Mouse (Mus musculus) stomach, postnatal 0 days (tissue): ENCODE measurements around the gene Dnpep.

Experiments
- CTCF ChIP-seq: IDR thresholded peaks from 2 replicates; pipeline ENCODE4 v1.5.1; 2016; ENCODE audit warnings: antibody characterized with exemption, low read depth, mild to moderate bottlenecking, moderate library complexity
- EP300 ChIP-seq: optimal IDR thresholded peaks from 2 replicates; pipeline ENCODE3; 2016; ENCODE audit warnings: antibody characterized with exemption

DNA sequence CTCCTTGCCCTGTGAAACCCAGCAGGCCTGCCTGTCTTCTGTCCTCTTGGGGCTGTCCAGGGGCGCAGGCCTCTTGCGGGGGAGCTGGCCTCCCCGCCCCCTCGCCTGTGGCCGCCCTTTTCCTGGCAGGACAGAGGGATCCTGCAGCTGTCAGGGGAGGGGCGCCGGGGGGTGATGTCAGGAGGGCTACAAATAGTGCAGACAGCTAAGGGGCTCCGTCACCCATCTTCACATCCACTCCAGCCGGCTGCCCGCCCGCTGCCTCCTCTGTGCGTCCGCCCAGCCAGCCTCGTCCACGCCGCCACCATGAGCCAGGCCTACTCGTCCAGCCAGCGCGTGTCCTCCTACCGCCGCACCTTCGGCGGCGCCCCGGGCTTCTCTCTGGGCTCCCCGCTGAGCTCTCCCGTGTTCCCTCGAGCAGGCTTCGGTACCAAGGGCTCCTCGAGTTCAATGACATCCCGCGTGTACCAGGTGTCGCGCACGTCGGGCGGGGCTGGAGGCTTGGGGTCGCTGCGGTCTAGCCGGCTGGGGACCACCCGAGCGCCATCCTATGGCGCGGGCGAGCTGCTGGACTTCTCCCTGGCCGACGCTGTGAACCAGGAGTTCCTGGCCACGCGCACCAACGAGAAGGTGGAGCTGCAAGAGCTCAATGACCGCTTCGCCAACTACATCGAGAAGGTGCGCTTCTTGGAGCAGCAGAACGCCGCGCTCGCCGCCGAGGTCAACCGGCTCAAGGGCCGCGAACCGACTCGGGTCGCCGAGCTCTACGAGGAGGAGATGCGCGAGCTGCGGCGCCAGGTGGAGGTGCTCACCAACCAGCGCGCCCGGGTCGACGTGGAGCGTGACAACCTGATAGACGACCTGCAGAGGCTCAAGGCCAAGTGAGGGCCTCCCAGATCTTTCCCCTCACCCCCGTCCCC is 42.6 kb upstream of the Dnpep start, which contains the start of gene Des:
- TF ChIP-seq CTCF: no peak
- no peak for TF ChIP-seq EP300
